9 mouse cellular contexts compared by ENCODE assay signal in genomic region chr11:117522879-117523519, GRCm38 (mm10). TPM values are rescaled to one million over a fixed set of nuclear protein-coding genes. Genes with fewer than 3 reads are reported as not detected.
DNase-seq lines count a peak whose midpoint lies in the region; ATAC-seq and TF ChIP-seq lines count a peak whose summit lies in the region.
"Had no signal": no experiment of that assay in that cellular context is flagged by ENCODE, and none has a peak within 500 bp of the region (broad histone marks: within the 10 kb centered on the region; RNA-seq: fewer than 3 reads in every experiment).

No protein-coding gene starts in this region.

- H3K4me3 ChIP-seq in lung, postnatal 0 days (ENCODE audit: low read depth, low read length): no peak overlapping the region

- H3K9ac ChIP-seq in lung, postnatal 0 days (replicated peaks; ENCODE audit: low read depth): no peak overlapping the region

- intact Hi-C loops in heart, postnatal 25 days (cut with DNase I): no loop called here

- TF ChIP-seq EP300 in lung, postnatal 0 days (IDR thresholded peaks at IDR 0.05): no peak

- TF ChIP-seq CTCF in lung, postnatal 0 days (IDR thresholded peaks at IDR 0.05): no peak

- H3K36me3 ChIP-seq in lung, postnatal 0 days (ENCODE audit: insufficient read depth, low read length): no peaks in the 10 kb centered on the region

- H3K27ac ChIP-seq in lung, postnatal 0 days (ENCODE audit: low read length): peak overlapping the region; percentile 72
- H3K27ac ChIP-seq: macrophage had no signal

- peaks cover 10% of the 10 kb centered on the region; the same call in 1 of the 2 replicates for H3K4me1 ChIP-seq in lung, postnatal 0 days (ENCODE audit: insufficient read depth, low read depth, low read length)

- peak overlapping the region; percentile 40 for H3K4me2 ChIP-seq in lung, postnatal 0 days (replicated peaks; ENCODE audit: low read depth, low read length)

- ATAC-seq in lung, postnatal 0 days: peak; percentile 91
- ATAC-seq in erythroid progenitor cell, adult 5-6 weeks (replicated peaks; ENCODE audit: low FRiP score, poor library complexity, severe bottlenecking): no peak

- peak; percentile 30 for DNase-seq in retina, adult 2 months (ENCODE audit: low read depth, low spot score)
- DNase-seq in retina, embryonic 14.5 days (ENCODE audit: low spot score): no peak
- DNase-seq in forelimb bud, embryonic 11.5 days (ENCODE audit: low read depth, low spot score): peak; percentile 35
- DNase-seq in heart, postnatal 25 days (ENCODE audit: low spot score): peak; percentile 57
- peak; percentile 63 to 82 for DNase-seq in layer of hippocampus, adult 18-20 months (ENCODE audit: low spot score in 2 of 2)
- peak; percentile 84 for DNase-seq in lung, postnatal 0 days (ENCODE audit: low spot score)
- peak; percentile 77 to 81 for DNase-seq in right cerebral cortex, postnatal 36 days (ENCODE audit: low spot score in 2 of 2)

- 28% methylated on average over 16 of the region's 16 CpGs for WGBS in lung, postnatal 0 days

- no peaks in the 10 kb centered on the region for H3K27me3 ChIP-seq in lung, postnatal 0 days (replicated peaks; ENCODE audit: insufficient read depth, low read length)

- H3K9me3 ChIP-seq in lung, postnatal 0 days (ENCODE audit: low read length): no peaks in the 10 kb centered on the region

RNA-seq across cellular contexts. Expression of gene Gm11733, which starts 38.8 kb away (rescaled TPM):
- total RNA-seq in heart, postnatal 25 days (2021): not detected
- under 1 TPM in 1 of 2 experiments, not detected in 1; 0.22 TPM for total RNA-seq in layer of hippocampus, adult 18-20 months (2021)
- not detected in 2 replicates for polyA plus RNA-seq in lung, postnatal 0 days (2015; fragmentation: Nextera tagmentation; extraction: Ambion mirVana)
- not detected in 2 replicates for total RNA-seq in erythroid progenitor cell, adult 5-6 weeks (2015; ENCODE audit: low replicate concordance)
- total RNA-seq in erythroid progenitor cell, adult 5-6 weeks (2017; ENCODE audit: low replicate concordance): not detected in 2 replicates
- polyA plus RNA-seq: macrophage had no signal
